Mouse (Mus musculus) R1 (cell line): ENCODE measurements around the gene Itgax.
"Not testable (repeated sequence)": the region's sequence is repeated elsewhere in the genome, so short reads cannot be mapped to it uniquely, and the experiment has no call there.

ENCODE experiments used
- DNase-seq: peaks from one replicate; pipeline ENCODE4 v3.0.0-alpha.2; 2018; ENCODE audit warnings: low read depth, low spot score

Itgax gene

DNA sequence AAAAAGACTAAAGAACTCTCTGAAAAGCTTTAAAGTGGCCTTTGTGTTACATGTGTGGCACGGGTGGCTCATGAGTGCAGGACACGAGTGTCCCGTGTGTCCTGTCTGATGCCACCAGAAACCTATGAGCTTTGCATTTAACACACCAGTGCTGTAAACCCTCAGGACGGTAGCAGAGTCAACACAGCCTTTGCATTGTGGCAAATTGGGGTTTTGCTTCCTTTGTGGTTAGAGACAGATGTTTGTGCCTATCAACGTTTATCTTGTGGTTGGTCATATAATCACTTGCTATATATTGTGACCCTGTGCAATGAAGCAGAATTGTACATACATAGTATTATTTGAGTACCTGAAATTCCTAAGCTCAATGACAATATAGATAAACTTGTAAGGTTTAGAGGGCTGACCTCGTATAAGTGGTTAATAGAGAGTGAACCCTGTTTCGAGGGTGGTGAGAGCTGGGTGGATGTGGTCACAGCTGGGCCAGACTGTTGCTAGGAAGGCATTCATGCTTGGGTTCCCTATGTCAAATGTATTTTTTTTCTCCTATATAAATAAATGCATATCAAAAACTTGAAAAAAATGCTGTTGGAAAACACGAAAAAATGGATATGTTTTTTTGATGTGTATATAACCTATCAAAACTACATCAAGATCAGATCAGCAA lies 29.5 kb downstream of the Itgax start:
- DNase-seq = not testable (repeated sequence)

DNA sequence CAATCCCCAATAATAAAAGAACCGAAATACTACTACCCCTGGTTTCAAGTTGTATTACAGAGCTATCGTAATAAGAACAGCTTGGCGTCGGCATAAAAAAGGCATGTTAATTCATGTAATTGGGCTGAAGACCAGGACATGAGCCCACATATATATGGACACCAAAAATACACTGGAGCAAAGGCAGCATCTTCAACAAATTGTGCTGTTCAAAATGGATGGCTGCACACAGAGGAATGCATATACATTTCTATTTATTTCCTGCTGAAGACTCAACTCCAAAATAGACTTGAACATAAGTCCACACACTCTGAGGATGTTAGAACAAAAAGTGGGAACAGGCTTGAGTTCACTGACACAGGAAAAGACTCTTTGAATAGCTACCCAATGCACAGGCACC lies 34.7 kb downstream of the Itgax start:
- DNase-seq = no peak

DNA sequence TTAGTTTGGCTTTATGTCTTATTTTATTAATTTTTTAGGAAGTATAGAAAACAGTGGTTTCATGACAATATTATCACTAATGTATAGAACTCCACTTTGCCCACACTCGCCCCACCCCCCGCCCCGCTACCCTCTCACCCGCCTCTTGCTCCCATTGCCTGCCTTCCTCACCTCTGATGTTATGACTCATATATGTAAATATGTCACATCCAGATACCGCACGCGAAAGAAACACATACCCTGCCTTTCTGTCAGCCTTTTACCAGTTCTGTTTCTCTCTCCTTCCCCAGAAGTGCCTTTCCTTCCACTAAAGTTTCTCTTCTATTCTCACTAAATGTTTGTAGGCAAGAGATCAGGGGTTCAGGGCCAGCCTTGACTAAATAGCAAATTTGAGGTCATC lies 37.0 kb downstream of the Itgax start:
- DNase-seq = no peak

DNA sequence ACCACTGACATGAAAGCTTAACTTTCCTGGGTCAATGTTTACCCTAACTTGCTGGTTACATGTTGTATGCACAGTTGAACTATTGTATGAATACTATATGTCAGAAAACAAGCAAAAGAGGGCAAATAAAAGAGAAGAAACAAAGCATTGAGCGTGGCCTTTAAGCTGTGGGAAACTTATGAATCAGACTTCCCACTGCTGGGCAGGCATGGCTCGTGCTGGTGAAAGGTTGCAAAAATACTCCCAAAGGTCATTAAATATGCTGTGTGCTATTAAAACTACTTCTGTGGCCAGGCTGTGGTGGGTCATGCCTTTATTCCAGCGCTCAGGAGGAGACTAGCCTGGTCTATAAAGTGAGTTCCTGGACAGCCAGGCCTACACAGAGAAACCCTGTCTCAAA lies 40.6 kb downstream of the Itgax start:
- DNase-seq = no peak

DNA sequence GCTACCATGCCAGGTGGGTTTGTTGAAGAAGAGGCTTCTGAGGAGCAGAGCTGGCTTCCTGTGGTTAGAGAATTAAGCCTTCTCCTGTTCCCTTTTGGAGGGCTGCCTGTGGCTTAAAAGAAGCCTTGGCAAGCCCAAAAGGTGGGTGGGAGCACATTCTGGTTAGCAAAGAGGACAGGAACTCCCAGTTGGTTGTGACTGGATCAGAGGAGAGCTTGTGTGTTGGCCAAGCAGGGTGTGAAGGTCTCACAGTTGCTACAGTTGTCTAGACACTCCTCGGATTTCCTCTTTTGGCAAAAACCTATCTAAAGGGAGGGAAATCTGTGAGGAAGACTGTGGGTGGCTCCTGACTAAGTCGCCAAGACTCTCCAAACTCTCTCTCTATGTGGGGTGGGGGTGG lies 49.0 kb downstream of the Itgax start:
- DNase-seq = no peak

DNA sequence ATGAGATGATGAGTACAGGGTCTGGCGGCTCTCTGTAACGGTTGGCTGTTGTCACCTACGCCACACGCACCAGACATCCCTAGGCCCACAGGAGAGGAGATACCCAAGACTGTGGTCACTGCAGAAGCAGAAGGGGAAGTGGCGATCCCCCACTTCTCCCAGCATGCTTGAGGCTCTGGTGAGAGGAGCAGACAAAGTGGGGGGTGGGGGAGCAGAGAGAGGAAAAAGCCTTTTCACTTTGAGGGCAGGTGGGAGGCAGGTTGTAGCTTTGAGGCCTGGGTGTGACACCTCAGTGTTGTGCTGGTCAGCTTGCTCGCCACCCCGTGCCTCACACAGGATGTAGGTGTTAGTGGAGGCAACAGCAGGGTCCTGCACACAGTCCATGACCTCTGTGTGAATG lies 50.8 kb downstream of the Itgax start:
- DNase-seq = no peak

DNA sequence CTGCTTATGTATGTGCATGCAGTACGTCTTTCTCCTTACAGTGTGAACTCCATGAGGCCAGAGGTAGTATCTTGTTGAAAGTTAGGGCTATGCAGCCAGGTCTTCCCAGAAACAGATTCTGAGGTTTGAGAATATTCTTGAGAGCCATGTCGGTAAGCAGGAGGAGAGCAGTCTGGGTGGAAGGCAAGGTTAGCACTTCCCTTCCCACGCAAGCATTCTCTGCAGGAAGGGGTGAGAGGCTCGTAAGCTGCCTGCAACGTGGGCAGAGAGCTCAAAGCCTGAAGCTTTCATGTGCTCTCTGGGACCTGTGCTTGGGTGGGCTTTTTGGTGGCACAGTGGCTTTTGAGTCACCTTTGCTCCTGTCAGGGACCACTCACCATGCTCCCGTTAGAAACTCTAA lies 51.2 kb downstream of the Itgax start:
- no peak for DNase-seq

DNA sequence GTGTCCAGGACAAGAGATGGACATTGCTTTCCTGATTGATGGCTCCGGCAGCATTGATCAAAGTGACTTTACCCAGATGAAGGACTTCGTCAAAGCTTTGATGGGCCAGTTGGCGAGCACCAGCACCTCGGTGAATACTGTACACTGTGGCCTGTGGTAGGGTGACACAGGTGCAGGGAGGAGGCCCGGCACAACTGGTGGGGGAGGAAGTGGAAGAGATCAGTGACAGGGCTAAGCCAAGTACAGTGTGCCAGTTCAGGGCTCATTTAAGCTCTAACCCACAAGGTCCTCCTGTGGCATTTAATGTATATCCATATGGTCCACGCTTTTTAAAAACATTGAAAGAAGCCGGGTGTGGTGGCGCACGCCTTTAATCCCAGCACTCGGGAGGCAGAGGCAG lies 52.3 kb downstream of the Itgax start:
- DNase-seq = no peak
